Mouse (Mus musculus) megakaryocyte, embryonic 14.5 days (primary cell): ENCODE results near the gene Ttc30a1.

Experiments used
- FLI1 ChIP-seq: IDR thresholded peaks from 2 replicates; pipeline ENCODE4 v1.6.1; 2012; ENCODE audit warnings: low read length, inconsistent platforms, mixed read lengths
- GATA1 ChIP-seq: IDR thresholded peaks from 3 replicates; pipeline ENCODE4 v1.6.1; 2012; ENCODE audit warnings: mixed read lengths, low read length, inconsistent platforms, borderline replicate concordance

DNA sequence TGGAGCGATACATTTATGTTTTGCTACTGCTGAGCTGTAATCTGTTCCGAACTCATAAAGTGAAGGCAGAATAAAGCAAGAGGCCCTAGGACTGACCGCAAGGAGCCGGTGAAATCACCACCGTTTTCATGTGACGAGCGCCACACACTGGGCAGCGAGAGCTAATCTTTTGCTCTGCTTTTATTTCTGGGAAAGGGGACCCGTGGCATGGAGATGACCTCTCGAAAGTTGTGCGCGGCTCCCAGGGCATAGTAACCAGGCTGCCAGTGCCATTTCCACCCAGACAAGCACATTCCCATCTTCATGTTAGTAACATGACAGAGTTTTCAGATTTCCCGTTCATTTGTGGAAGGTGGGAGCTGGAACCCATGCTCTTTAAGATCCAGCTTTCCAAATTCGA is 17.3 kb downstream of the Ttc30a1 start:
- TF ChIP-seq GATA1 (no peak), FLI1 (no peak)
